Mouse (Mus musculus): ENCODE data around the gene Mpc1. TPM values are rescaled to one million over a fixed set of nuclear protein-coding genes. Genes with fewer than 3 reads are reported as not detected.
A peak's percentile ranks its signal among the peaks of the same experiment; 100 is the strongest.

Mpc1 gene
- polyA plus RNA-seq (2012; rRNA removed) = 383 and 417 TPM in 2 replicates

DNA sequence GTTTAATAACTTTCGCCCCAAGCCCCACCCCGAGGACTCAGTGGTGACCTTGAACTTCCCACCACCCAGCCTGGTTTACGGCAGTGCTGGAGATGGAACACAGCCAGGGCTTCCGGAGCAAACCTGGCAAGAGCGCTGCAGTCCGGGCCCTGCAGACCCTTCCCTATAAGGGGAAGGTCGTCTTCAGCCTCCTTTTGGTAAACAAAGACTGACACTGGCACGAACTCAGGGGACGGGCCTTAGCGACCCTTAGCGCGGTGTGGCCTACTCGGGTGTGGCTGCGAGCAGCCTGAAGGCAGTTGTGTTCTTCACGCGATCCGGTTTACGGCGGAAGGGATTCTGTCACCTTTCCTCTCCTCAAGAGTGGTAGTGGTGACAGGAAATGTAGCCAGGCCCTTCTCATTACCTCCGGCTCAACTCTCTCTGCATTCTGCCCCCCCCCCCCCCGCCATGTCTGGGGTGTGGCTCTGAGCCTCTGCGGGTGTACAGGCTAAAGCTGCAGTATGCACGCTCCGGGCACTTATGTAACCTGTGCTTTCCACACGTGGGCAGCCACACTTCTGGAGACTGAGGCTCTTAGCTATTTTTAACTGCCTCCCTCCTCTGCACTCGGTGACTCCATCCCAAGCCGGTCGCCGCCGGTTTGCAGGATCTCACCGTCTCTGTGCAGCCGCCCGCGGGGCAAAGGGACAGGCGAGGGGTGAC is at the start of gene Mpc1:
Gene Mpc1, plus strand, starts transcription at position 84 of the 705 bp plus-strand sequence.
- peak; percentile 94 for DNase-seq (ENCODE audit: extremely low spot score in 1 of 2, low spot score in 1 of 2)

DNA sequence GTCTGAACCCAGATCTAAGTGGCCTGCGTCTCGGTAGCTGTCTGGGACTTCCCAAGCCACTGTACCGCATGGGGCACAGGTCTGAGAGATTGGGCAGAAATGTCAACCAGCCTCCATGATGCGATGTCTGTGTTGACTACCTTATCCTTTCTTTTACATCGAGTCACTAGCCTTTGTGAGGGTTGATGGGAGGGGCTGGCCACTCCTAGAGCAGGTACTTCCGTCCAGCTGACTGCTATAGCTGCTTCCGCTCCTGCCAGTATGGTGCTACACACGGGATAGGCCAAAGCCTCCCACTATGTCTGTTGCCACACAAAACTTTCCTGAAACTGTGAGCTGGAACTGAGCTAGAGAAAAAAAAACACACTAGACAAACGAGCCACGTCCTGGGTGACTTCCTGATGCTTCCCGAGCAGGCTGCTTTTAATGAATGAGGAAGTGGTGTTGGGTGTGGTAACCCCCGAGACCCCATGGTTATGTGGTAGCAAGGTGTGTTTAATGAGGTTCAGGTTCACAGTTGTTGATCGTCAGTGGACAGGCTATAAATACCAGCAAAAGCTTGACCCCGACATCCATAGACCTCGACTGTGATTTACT is 49.0 kb upstream of the Mpc1 start:
- no peak for DNase-seq (ENCODE audit: extremely low spot score in 1 of 2, low spot score in 1 of 2)

DNA sequence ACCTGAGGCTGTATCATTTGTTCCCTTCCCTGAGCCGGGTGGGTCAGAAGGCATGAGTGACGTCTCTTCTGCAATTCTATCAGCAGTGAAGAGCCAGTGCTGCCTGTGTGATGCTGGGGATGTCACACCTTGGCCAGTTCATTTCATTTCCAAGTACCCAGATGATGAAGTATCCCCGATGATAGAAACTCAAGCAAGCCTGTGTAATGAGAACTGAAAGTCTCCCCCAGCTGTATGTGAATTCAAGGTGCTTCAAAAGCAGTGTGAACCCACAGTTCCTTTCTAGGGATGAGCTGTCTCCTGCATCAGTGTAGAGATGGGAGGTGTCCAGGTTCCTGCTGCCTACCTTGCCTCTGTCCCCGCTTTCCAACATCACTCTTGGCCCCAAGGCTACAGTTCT is 48.2 kb upstream of the Mpc1 start:
- no peak for DNase-seq (ENCODE audit: extremely low spot score in 1 of 2, low spot score in 1 of 2)

DNA sequence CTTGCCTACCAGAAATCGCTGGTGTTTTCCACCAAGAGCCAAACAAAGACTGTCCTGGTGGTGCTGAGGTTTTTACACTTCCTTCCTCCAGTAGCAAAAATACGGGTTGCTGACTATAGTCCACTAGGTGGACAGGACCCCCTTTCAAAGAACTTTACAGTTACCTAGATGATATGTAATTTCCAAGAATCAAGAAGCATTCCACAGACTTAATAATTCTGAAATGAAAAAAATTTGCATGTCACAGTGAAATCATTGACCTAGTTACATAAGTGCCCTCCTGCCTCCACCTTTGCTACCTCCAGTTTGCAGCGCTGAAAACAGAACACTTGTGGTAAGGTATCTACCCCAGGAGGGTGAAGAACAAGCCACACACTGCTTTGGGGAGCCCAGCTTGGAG is 47.0 kb upstream of the Mpc1 start, which contains the start of gene Ccr6:
Gene Ccr6, plus strand, starts transcription at position 301 of the 400 bp plus-strand sequence.
- no peak for DNase-seq (ENCODE audit: extremely low spot score in 1 of 2, low spot score in 1 of 2)

DNA sequence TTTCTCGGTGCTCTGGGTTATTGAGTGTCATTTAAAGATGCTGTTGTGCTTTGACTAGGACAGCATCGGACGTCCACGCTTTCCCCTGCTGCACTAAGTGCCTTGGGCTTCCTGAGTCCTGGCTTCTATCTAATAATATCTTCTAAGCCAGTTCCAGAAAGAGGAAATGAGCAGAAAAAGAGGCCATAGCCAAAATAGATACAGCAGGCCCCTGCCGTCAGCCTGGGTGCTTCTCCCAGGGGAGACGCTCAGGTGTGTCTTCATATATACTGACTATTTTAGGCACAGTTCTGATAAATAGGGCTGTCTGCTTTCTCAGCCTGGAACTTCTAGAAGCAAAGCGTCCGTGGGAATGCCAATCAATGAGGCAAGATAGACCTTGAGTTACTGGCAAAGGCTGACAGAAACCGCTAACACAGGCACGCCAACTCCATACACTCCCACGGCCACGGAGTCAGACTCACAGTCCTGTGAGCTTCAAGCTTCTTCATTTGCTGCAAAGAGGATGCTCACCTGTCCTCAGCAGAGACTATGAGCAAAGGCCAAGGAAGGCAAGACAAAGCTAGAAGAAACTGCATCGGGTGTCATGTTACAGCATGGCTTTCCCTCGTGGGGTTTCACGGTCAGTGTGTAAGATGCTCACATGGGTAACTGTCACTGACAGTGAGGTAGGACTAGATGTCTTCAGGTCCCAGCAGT is 44.5 kb upstream of the Mpc1 start:
- DNase-seq (ENCODE audit: extremely low spot score in 1 of 2, low spot score in 1 of 2) = no peak

DNA sequence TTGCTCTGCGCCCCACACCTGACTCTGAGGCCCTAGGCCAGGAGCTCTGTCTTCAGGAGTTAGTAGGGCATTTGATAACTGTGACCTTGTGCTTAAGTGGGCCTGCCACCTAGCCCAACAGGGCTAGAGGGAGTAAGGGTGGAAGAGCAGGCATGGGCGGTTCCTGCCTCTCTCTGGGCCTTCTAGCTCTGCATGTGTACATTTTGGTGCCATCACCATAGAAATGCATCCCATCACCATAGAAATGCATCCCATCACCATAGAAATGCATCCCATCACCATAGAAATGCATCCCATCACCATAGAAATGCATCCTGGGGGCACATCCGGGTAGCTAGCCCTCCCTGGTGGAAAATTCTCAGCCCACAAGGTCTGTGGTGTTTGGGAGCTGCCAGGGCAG is 43.1 kb upstream of the Mpc1 start:
- DNase-seq (ENCODE audit: extremely low spot score in 1 of 2, low spot score in 1 of 2) = no peak

DNA sequence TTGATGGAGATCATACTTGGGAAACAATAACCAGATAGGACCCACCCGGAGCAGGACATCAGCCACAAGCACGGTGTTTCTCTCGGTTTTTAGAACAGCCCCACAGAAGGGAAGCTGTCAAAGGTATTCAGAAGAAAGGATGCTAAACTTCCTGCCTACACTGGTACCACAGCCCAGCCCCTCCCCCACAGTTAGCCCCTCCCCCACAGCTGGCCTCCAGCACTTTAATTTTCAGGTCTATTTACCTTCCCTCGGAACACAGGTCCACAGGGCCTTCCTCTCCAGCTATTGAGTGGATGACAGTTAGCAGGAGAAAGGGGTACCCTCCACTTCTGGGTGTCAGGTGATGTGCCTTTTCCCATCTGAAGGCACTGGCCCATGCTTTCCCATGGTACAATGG is 42.2 kb upstream of the Mpc1 start:
- no peak for DNase-seq (ENCODE audit: extremely low spot score in 1 of 2, low spot score in 1 of 2)

DNA sequence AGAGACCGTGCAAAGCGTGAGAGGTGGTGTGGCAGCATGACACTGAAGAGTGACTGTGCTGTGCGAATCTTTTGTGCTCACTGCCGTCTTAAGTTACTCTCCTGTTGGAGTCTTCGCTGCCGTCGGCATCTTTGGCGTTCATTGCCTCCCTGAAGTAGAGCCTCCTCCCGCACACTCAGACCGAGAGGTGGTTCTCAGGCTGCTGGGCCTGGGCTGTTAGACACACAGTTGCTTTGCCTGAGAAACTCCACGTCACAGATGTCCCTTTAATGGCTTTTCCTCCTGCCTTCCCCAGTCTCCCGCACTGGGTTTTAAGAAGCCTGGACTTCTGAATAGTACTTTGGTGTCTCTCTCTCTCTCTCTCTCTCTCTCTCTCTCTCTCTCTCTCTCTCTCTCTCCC is 41.1 kb upstream of the Mpc1 start:
- DNase-seq (ENCODE audit: extremely low spot score in 1 of 2, low spot score in 1 of 2) = no peak

DNA sequence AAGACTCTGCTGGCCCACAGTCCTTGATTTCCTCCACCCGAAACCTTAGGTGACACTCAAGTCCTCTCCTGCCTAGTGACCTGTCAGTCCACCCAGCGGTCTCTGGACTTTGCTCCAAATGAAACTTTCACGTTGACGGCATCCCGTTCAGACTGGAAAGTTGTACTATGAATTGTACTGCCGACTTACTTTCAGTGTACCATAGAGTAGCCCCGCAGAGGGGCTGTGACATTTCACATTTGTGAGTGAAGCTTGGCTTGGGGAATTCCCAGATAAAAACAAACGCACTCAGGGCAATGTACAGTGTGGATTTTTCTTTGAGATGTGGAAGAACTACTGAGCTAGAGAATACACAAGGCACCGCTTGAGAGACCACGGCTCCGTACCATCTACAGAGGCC is 40.5 kb upstream of the Mpc1 start:
- no peak for DNase-seq (ENCODE audit: extremely low spot score in 1 of 2, low spot score in 1 of 2)

DNA sequence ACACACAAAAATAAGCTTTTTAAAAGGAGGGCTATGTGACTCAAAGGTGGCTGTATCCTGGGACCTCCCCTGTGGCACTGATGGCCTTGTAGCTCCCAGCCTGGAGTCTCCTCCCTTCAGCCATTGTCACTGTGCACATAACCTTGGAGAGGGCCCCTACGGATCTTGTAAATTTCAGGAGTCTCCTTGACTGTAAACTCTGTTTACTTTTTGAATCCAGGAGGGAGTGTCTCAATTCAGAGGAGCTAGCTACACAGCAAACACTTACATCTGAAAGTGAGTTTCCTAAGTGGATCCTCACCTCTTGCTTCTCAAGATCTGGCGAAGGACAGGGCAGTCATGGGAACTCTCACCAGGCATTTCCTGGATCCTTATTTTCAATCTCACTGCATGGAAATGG is 38.6 kb upstream of the Mpc1 start:
- no peak for DNase-seq (ENCODE audit: extremely low spot score in 1 of 2, low spot score in 1 of 2)

DNA sequence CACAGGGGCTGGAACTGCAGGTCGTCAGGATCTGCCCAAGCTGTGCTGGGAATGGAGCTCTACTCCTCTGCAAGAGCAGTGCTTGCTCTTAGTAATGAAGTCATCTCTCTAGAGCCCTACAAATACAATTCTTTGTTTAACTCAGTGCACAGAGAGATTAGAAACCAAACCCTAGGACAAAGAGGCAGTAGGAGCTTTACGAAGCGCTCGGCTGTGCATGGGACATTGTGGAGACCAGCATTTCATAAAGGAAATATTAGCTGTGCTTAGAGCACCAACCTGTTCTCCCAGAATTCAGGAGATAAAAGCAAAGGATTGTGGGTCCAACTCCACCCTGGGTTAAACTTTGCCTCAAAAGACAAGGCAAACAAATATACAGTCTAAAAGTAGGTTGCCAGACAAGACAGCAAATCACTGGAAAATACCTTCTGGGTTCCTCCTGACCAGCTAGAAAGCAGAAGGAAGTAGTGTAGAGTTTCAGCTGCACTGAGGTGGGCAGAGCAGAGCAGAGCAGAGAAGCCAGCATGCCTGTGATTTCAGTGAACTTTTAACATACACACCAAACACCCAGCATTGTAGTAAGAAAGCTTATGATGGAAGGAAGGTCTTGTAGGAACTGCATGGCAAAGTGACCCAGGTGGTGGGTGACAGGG is 36.5 kb upstream of the Mpc1 start:
- no peak for DNase-seq (ENCODE audit: extremely low spot score in 1 of 2, low spot score in 1 of 2)

DNA sequence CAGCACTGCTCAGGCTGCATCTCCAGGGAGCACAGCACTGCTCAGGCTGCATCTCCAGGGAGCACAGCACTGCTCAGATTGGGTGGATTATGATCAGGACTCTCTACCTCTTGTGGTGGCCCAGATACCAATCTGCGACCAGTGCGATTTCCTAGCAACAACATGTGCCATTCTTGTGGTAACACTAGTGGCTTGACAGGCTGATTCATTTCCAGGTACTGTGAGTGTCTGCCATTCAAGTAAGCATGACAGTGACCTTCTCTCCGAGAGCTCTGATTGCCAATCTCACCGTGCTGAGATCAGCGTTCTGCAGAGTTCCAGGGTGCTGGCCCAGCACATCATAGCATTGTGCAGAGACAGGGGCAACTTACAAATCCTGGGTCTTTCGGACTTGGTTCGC is 31.0 kb upstream of the Mpc1 start:
- DNase-seq (ENCODE audit: extremely low spot score in 1 of 2, low spot score in 1 of 2) = no peak

DNA sequence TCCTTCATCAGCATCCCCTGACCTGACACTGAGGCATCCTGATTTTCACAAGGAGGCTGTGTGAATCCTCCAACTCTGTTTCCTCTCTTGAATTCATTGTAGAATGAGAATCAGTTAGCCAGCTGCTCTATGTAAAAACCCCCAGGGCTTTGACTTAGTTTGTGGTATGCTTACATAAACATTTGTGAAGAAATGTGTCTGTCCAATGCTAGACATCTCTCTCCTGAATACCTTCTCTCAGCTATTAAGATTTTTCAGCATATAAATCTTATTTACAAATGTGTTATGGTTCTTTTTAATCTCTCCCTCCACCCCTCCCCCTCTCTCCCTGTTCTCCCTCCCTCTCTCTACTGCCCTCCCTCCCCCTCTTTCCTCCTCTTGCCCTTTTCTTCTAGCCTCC is 28.4 kb upstream of the Mpc1 start:
- DNase-seq (ENCODE audit: extremely low spot score in 1 of 2, low spot score in 1 of 2) = no peak

DNA sequence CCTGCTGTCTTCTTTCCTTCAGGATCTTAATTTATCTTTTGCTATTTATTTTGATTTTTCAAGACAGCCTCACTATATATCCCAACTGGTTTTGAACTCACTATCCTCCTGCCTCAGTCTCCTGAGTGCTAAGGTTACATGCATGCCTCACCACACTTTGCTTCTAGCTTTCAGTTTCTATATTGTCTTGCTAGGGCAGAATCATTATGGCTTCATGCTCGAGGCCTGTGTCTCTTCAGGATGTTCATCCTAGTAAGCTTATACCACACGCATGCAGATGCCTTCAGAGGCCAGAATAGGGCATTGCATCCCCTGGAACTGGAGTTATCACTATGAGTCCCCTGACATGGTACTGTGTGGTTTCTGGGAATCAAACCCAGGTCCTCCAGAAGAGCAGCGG is 27.8 kb upstream of the Mpc1 start:
- no peak for DNase-seq (ENCODE audit: extremely low spot score in 1 of 2, low spot score in 1 of 2)

DNA sequence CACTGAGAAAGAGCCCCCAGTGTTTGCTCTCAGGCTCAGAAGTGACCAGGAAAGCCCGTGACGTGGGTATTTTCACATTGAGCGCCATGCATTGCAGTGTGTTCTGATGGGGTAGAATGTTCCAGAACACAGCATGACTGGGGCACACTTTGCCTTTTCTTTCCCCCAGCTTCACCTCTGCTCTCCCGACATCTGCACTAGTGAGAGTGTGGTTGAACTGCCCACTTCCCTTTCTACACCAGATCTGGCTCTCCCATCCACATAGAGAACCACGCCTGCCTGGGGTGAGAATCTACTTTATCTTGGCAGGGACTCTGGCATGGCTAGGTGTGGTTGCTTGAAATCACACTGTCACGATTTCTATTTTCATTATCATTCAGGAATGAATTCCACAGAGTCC is 27.1 kb upstream of the Mpc1 start:
- no peak for DNase-seq (ENCODE audit: extremely low spot score in 1 of 2, low spot score in 1 of 2)

DNA sequence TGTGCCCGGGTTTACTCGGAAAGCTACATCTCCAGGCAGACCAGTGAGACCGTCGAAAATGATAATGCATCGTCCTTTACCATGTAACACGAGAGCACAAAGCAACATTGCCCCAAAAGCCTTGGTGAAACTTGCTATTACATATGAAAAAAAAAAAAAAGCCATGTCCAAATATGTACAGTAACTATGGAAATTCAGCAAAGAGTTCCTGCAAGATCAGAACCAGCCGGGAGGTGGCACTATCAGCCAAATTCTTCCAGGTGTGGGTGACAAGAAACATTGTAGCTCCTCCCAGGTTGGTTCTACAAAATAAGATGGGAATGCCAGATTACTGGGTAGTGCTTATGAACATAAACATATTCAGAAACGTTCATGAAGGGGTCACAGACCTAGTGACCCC is 25.7 kb upstream of the Mpc1 start:
- peak in 1 of 2 experiments; percentile 17 for DNase-seq (ENCODE audit: extremely low spot score in 1 of 2, low spot score in 1 of 2)

DNA sequence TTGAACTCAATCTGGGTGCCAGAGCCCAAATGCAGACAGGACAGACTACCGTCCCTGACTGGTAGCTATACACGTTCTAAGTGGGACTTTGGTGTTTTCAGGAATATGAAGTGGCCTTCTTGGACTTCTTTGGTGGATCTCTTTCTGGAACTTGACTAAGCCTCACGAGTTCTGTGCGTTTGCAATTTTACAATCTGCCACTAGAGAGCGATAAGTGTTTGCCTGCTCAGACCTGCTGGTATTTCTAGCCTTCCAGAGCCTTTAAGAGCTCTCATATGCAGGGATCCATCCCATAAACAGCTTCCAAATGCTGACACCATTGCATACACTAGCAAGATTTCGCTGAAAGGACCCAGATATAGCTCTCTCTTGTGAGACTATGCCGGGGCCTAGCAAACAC is 18.1 kb upstream of the Mpc1 start:
- peak; percentile 51 to 89 for DNase-seq (ENCODE audit: extremely low spot score in 1 of 2, low spot score in 1 of 2)

DNA sequence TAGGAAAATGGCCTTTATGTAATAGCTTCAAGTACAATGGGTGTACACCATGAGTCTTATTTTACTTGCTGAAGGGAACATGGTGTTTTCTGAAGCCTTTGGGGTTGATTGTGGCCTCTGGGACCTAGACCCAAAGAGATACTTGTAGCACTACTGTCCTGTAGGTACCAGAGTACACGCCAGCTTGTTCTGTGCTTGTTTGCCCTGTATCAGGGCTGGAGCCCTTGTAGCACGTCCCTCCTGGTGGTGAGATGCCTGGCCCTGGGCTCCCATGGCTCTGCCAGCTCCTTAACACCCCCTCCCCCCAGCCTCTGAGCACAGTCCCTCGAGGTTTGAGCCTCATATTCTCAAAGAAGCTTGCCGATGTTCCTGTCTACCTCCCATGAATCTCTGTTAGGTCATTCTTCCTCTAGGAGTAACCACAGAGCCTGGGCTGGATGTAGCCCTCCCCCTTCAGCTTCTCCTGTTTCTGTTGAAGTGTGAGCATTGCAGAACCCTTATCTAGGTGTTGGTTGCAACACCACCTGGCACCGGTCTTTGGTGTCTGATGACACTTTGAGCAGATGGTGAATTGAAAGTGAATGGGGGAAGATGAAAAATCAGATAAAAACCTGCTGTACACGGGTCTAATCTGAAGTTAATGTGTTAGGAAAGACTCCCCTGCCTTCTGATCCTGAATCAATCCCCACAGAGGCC is 10.5 kb upstream of the Mpc1 start:
- DNase-seq (ENCODE audit: extremely low spot score in 1 of 2, low spot score in 1 of 2) = no peak

DNA sequence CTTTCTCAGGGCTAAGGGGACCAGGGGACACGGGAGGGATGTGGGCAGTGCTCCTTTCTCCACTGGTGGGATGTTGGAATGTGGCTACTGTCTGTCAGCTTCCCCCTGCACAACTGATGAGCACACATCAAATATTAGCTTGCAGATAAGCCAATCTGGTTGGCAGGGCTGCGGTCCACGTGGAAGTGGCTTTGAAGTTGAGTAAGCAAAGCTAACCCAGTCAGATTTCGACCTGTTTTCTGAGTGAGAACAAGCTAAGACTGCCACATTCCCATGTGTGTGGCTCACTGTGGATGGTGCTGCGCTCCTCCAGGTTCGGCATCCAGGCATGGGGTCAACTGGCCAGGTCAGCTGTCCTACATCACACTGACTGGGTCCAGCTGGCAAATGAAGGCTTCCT is 9.8 kb upstream of the Mpc1 start:
- no peak for DNase-seq (ENCODE audit: extremely low spot score in 1 of 2, low spot score in 1 of 2)

DNA sequence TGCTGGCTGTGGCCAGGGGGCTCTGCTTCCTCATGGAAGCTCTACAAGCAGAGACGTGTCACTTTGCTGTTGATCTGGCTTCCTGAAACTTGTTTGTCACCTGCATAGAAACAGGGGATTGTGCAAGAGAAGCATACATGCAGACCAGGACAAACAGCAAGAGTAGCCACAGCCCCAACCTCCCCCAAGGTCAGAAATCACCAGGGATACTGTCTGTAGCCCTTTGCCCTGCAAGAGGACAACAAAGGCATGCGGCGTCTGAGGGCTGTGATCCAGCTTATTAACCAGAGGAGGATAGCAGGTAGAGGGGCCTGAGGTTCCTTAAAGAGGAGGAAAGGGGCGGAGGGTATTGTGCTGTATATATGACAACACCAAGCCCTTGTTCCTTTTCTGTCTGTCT is 6.6 kb upstream of the Mpc1 start:
- DNase-seq (ENCODE audit: extremely low spot score in 1 of 2, low spot score in 1 of 2) = no peak

DNA sequence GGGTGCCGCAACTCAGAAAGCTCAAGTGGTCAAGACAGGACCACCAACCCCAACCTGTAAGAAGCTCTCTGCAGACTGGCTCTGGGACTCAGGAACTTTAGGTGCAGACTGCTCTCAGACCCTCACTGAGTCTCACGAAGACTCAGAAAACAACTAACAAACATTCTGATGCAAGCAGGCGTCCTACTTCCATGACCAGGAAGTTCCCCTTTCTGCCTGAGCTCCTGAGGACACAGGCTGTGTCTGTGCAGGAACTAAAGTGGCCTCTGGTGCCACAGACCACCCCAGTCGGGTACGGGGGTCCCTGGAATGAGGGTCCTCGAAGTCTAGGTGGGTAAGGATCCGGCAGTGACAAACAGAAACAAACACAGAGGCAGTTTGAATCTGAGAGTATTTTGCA is 6.0 kb upstream of the Mpc1 start:
- no peak for DNase-seq (ENCODE audit: extremely low spot score in 1 of 2, low spot score in 1 of 2)

All from frontal cortex, adult 2 months (tissue).